Mouse (Mus musculus) inflammation-experienced regulatory T-cells, adult 16 weeks (primary cell): ENCODE measurements around the gene Aff3. TPM values are rescaled to one million over a fixed set of nuclear protein-coding genes. Genes with fewer than 3 reads are reported as not detected.

Experiments
- polyA plus RNA-seq: library from polyadenylated mRNA; unstranded; fragments of 100-300 nt; shearing (Covaris generic); gene quantifications from one replicate; pipeline ENCODE4 v1.2.1, GENCODE M21; 2017

Aff3 gene
- 8.2 TPM for polyA plus RNA-seq

DNA sequence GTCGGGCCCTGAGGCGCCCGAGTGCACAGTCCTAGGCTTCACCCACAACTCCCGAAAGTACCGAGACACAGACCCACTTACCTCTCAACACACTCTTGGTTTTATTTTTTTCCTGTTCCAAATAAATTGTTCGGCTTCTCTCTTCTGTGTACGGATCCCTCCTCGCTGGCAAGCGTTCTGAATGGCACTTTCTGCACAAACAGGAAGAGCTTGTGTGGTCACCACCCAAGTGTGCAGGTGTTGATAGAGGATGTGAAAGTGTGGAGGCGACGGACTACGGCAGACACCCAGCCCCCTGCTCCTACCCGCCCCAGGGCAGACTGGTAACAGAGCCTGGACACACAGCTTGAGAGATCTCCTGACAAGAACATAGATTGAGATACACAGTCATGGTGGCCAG lies at the start of gene Aff3:
TSS of gene Aff3 (minus strand) at position 179 of the 400 bp plus-strand sequence.

GRCm38 (mm10) chr1:38129501-38130267 lies 535.1 kb downstream of the Aff3 start, which contains the start of gene Rev1:
TSS of gene Rev1 (minus strand) at chr1:38129801.

Other genes with a start within 250 kb of the Aff3 start
- not detected for gene Lonrf2, start 171.8 kb upstream of the Aff3 start, polyA plus RNA-seq
- 37.6 TPM for gene Chst10, start 233.2 kb upstream of the Aff3 start, polyA plus RNA-seq